Mouse (Mus musculus): ENCODE data around the gene Ndfip2. TPM values are rescaled to one million over a fixed set of nuclear protein-coding genes. Genes with fewer than 3 reads are reported as not detected.

Ndfip2 gene
- total RNA-seq (2023): 43.5 TPM

DNA sequence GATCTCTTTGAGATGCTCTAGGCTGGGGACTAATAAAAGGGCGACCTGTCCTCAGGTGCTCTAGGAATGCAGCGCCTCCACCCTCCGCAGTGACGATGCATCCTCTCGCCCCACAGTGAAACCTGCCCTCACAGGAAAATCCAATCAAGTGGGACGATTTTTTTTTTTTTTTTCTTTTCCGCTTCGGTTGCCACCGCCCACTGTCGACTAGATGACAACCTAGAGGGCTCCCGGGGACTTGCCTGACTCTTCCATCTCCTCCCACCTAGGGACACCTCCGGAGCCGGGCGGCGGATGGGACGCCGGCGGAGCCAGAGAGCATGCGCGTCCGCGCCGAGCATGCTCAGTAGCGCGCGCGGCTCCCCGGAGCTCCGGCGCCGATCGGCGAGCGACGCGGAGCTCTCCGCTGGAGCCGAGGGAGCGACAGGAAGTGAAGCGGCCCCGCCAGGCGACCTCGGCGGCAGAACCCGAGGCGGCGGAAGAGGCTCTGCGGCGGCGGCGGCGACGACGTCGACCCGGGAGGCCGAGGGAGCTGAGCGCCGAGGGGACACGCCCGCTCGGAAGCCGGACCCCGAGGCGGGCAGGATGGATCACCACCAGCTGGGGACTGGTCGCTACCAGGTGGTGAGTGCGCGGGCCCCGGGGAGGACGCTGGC is at the start of gene Ndfip2:
Gene Ndfip2, plus strand, starts transcription at position 195 of the 656 bp plus-strand sequence.

Other genes starting within 250 kb of the Ndfip2 start
- 69.2 TPM for gene Rbm26, start 81.2 kb upstream of the Ndfip2 start, total RNA-seq (2023)

All from CD4-positive naive resting alpha-beta T cell, adult 57 days (primary cell).